Mouse (Mus musculus) Patski (cell line): ENCODE results near the gene Sdf4. TPM values are rescaled to one million over a fixed set of nuclear protein-coding genes. Genes with fewer than 3 reads are reported as not detected.

Source experiments
- ATAC-seq: fragments of 100-300 bp; one replicate; pipeline ENCODE4 v1.8.0; 2021
- CTCF ChIA-PET: fragments of 350-600 bp; sonication (Branson Sonifier 250); formaldehyde crosslinking; loops from one replicate; lab custom pipeline; 2022; ENCODE audit warnings: inconsistent platforms; lab: Charles Lee
- POLR2A ChIA-PET: fragments of 350-600 bp; sonication (Branson Sonifier 250); formaldehyde crosslinking; loops from one replicate; lab custom pipeline; 2022; ENCODE audit warnings: antibody characterized with exemption, inconsistent platforms; lab: Charles Lee
- DNase-seq: peaks from one replicate; pipeline ENCODE4 v3.0.0-alpha.2; 2011; ENCODE audit warnings: low read depth, low spot score
- H3K27me3 ChIP-seq: fragments of 371-371 bp; one replicate; pipeline ENCODE4 v1.5.1; 2021
- CTCF ChIP-seq: fragments of 100-300 bp; IDR thresholded peaks from one replicate; pipeline ENCODE4 v1.5.1; 2021
- in situ Hi-C: fragments of 300-500 bp; cut with MboI; formaldehyde crosslinking; loops from 3 replicates; pipeline ENCODE4 v1.11.1; 2018; ENCODE audit warnings: low pct_unique_long_range_greater_than_20kb, mixed read lengths
- polyA plus RNA-seq: library from polyadenylated mRNA; unstranded; gene quantifications from one replicate; pipeline ENCODE4 v1.2.3, GENCODE M21; 2021

Gene Sdf4
- polyA plus RNA-seq, 1 experiment from 2014 or later, result 167 TPM

- no peak for TF ChIP-seq CTCF
- ChIA-PET CTCF (no interaction called here), POLR2A (no interaction called here)
- DNase-seq (no peak), ATAC-seq (no peak)
- in situ Hi-C loops, result loop anchor here (10.0 kb wide), 1 partner anchor 170 kb away; the partner anchor contains the start of gene Rnf223
- no peaks in the 10 kb centered on the region for H3K27me3 ChIP-seq
These were observed 28.3 kb upstream of the Sdf4 start for GRCm38 (mm10) chr4:155964396-155964795.

GRCm38 (mm10) chr4:155969043-155969653 lies 23.5 kb upstream of the Sdf4 start:
- ChIA-PET CTCF (no interaction called here), POLR2A (interaction anchor here (0.7 kb wide), 1 partner anchor 13 kb away, joined by 3 read pairs; no protein-coding TSS in a partner anchor)
- ATAC-seq, result no peak
- in situ Hi-C loops, result loop anchor here (10.0 kb wide), 1 partner anchor 166 kb away; the partner anchor contains the start of gene Rnf223
- no peak for DNase-seq
- no peak for TF ChIP-seq CTCF
- no peaks in the 10 kb centered on the region for H3K27me3 ChIP-seq

GRCm38 (mm10) chr4:155970286-155970685 lies 22.4 kb upstream of the Sdf4 start:
- TF ChIP-seq CTCF, result no peak
- ChIA-PET CTCF (interaction anchor here (3.4 kb wide), 1 partner anchor 11 kb away, joined by 9 read pairs; no protein-coding TSS in a partner anchor), POLR2A (no interaction called here)
- no peaks in the 10 kb centered on the region for H3K27me3 ChIP-seq
- ATAC-seq (no peak), DNase-seq (no peak)
- in situ Hi-C loops, result loop anchor here (10.0 kb wide), 1 partner anchor 135 kb away; the partner anchor contains the start of gene 9430015G10Rik

GRCm38 (mm10) chr4:155972651-155973050 lies 20.0 kb upstream of the Sdf4 start:
- ChIA-PET CTCF (interaction anchor here (1.2 to 3.4 kb wide), 2 partner anchors 12 to 14 kb away, joined by 3 to 9 read pairs; no protein-coding TSS in a partner anchor), POLR2A (no interaction called here)
- in situ Hi-C loops, result loop anchor here (10.0 kb wide), 1 partner anchor 132 kb away; the partner anchor contains the start of gene 9430015G10Rik
- ATAC-seq, result no peak
- no peak for TF ChIP-seq CTCF
- DNase-seq, result no peak
- H3K27me3 ChIP-seq, result no peaks in the 10 kb centered on the region

GRCm38 (mm10) chr4:155973239-155973638 lies 19.4 kb upstream of the Sdf4 start:
- POLR2A ChIA-PET, result no interaction called here
- H3K27me3 ChIP-seq, result no peaks in the 10 kb centered on the region
- ATAC-seq (no peak), DNase-seq (no peak)
- no peak for TF ChIP-seq CTCF
- CTCF ChIA-PET, result interaction anchor here (1.2 to 3.4 kb wide), 2 partner anchors 12 to 14 kb away, joined by 3 to 9 read pairs; no protein-coding TSS in a partner anchor
- in situ Hi-C loops, result loop anchor here (10.0 kb wide), 1 partner anchor 132 kb away; the partner anchor contains the start of gene 9430015G10Rik

GRCm38 (mm10) chr4:155981436-155982082 lies 11.1 kb upstream of the Sdf4 start:
- ATAC-seq (no peak), DNase-seq (no peak)
- TF ChIP-seq CTCF, result no peak
- in situ Hi-C loops, result no loop called here
- POLR2A ChIA-PET, result interaction anchor here (0.5 kb wide), 1 partner anchor 13 kb away, joined by 3 read pairs; no protein-coding TSS in a partner anchor
- CTCF ChIA-PET, result interaction anchor here (1.8 kb wide), 1 partner anchor 22 kb away, joined by 4 read pairs; no protein-coding TSS in a partner anchor
- no peaks in the 10 kb centered on the region for H3K27me3 ChIP-seq

- no peaks in the 10 kb centered on the region for H3K27me3 ChIP-seq
- ATAC-seq (no peak), DNase-seq (no peak)
- in situ Hi-C loops, result no loop called here
- CTCF ChIA-PET, result interaction anchor here (1.0 kb wide), 1 partner anchor 24 kb away, joined by 3 read pairs; no protein-coding TSS in a partner anchor
- POLR2A ChIA-PET, result no interaction called here
- no peak for TF ChIP-seq CTCF
These were observed 8.9 kb upstream of the Sdf4 start for GRCm38 (mm10) chr4:155983788-155984187.

GRCm38 (mm10) chr4:155991211-155991907 lies 1.3 kb upstream of the Sdf4 start:
- ATAC-seq, result no peak
- H3K27me3 ChIP-seq, result no peaks in the 10 kb centered on the region
- CTCF ChIA-PET, result no interaction called here
- in situ Hi-C loops, result no loop called here
- POLR2A ChIA-PET, result no interaction called here
- no peak for TF ChIP-seq CTCF
- no peak for DNase-seq

- POLR2A ChIA-PET, result no interaction called here
- H3K27me3 ChIP-seq, result no peaks in the 10 kb centered on the region
- CTCF ChIA-PET, result no interaction called here
- TF ChIP-seq CTCF, result no peak
- ATAC-seq (no peak), DNase-seq (no peak)
- in situ Hi-C loops, result no loop called here
These were observed 803 bp upstream of the Sdf4 start for GRCm38 (mm10) chr4:155991908-155992230.

GRCm38 (mm10) chr4:155992906-155993547 lies 355 bp downstream of the Sdf4 start:
- H3K27me3 ChIP-seq, result no peaks in the 10 kb centered on the region
- in situ Hi-C loops, result no loop called here
- DNase-seq (peak; percentile 94), ATAC-seq (peak; percentile 66)
- POLR2A ChIA-PET, result interaction anchor here (0.8 to 1.4 kb wide), 2 partner anchors 114 to 116 kb away, joined by 3 to 4 read pairs; no protein-coding TSS in a partner anchor
- no peak for TF ChIP-seq CTCF
- CTCF ChIA-PET, result interaction anchor here (0.9 kb wide), 1 partner anchor 18 kb away, joined by 3 read pairs; no protein-coding TSS in a partner anchor
